Mouse (Mus musculus): ENCODE results near the gene Gm21732. TPM values are rescaled to one million over a fixed set of nuclear protein-coding genes. Genes with fewer than 3 reads are reported as not detected.
"Not testable (repeated sequence)": the region's sequence is repeated elsewhere in the genome, so short reads cannot be mapped to it uniquely, and the experiment has no call there.

The Gm21732 gene
- not detected for total RNA-seq (2021)

GRCm38 (mm10) chrY:38575591-38575990 is at the start of gene Gm21732:
Gene Gm21732, minus strand, starts transcription at chrY:38575691.
- DNase-seq, result not testable (repeated sequence)

Other genes starting within 250 kb of the Gm21732 start
- gene Gm20897, start 73.5 kb downstream of the Gm21732 start, total RNA-seq (2021), result not detected